Mouse (Mus musculus) kidney, adult 8-10 months (tissue): Measurements from ENCODE around the gene Tas2r135.

ENCODE experiments used
- DNase-seq, 2 experiments: peaks; one replicate each; pipeline ENCODE4 v3.0.0; 2022

Tas2r135 gene

GRCm38 (mm10) chr6:42405134-42405533 lies at the start of gene Tas2r135:
Gene Tas2r135, plus strand, starts transcription at chr6:42405434.
- no peak for DNase-seq

GRCm38 (mm10) chr6:42355794-42356600 lies 49.2 kb upstream of the Tas2r135 start:
- no peak for DNase-seq

GRCm38 (mm10) chr6:42356913-42357312 lies 48.3 kb upstream of the Tas2r135 start:
- DNase-seq = no peak

GRCm38 (mm10) chr6:42357901-42358300 lies 47.3 kb upstream of the Tas2r135 start:
- no peak for DNase-seq

GRCm38 (mm10) chr6:42358901-42359300 lies 46.3 kb upstream of the Tas2r135 start:
- no peak for DNase-seq

GRCm38 (mm10) chr6:42359364-42360147 lies 45.7 kb upstream of the Tas2r135 start:
- DNase-seq = no peak

GRCm38 (mm10) chr6:42360231-42360840 lies 44.9 kb upstream of the Tas2r135 start:
- no peak for DNase-seq

- no peak for DNase-seq
These were observed 44.0 kb upstream of the Tas2r135 start for GRCm38 (mm10) chr6:42361041-42361895.

GRCm38 (mm10) chr6:42362074-42362473 lies 43.2 kb upstream of the Tas2r135 start:
- no peak for DNase-seq

GRCm38 (mm10) chr6:42362497-42362896 lies 42.7 kb upstream of the Tas2r135 start:
- DNase-seq = no peak

GRCm38 (mm10) chr6:42362974-42363373 lies 42.3 kb upstream of the Tas2r135 start:
- DNase-seq = no peak

GRCm38 (mm10) chr6:42364066-42364465 lies 41.2 kb upstream of the Tas2r135 start:
- no peak for DNase-seq

GRCm38 (mm10) chr6:42364607-42365006 lies 40.6 kb upstream of the Tas2r135 start:
- DNase-seq = no peak

GRCm38 (mm10) chr6:42365215-42365614 lies 40.0 kb upstream of the Tas2r135 start:
- DNase-seq = no peak

GRCm38 (mm10) chr6:42369870-42370269 lies 35.4 kb upstream of the Tas2r135 start:
- peak; percentile 68 to 78 for DNase-seq

GRCm38 (mm10) chr6:42370630-42371363 lies 34.4 kb upstream of the Tas2r135 start:
- peak in 1 of 2 experiments; percentile 16 for DNase-seq

- no peak for DNase-seq
These were observed 33.2 kb upstream of the Tas2r135 start for GRCm38 (mm10) chr6:42372001-42372400.

GRCm38 (mm10) chr6:42372421-42372815 lies 32.8 kb upstream of the Tas2r135 start:
- no peak for DNase-seq

- peak; percentile 80 to 82 for DNase-seq
These were observed 32.3 kb upstream of the Tas2r135 start, which contains the start of gene Epha1 for GRCm38 (mm10) chr6:42372816-42373547. Gene Epha1, minus strand, starts transcription at chr6:42373268.

- DNase-seq = peak in 1 of 2 experiments; percentile 20
These were observed 31.4 kb upstream of the Tas2r135 start for GRCm38 (mm10) chr6:42373669-42374430.
